Mouse (Mus musculus) liver, adult (tissue): ENCODE data around the gene Ascl2.

Experiments
- GATA4 ChIP-seq: IDR thresholded peaks from 2 replicates; pipeline ENCODE4 v1.6.1; 2014; ENCODE audit warnings: mild to moderate bottlenecking, low read length; ENCODE audit not compliant: insufficient replicate concordance

Gene Ascl2

GRCm38 (mm10) chr7:143006756-143007598, 37.9 kb upstream of the Ascl2 start:
- TF ChIP-seq GATA4: no peak

- no peak for TF ChIP-seq GATA4
These were observed 37.2 kb upstream of the Ascl2 start for GRCm38 (mm10) chr7:143006097-143006755.

- TF ChIP-seq GATA4: no peak
These were observed 36.5 kb upstream of the Ascl2 start for GRCm38 (mm10) chr7:143005344-143006096.

GRCm38 (mm10) chr7:143004727-143005343, 35.8 kb upstream of the Ascl2 start, which contains the start of gene Tspan32:
Gene Tspan32, plus strand, starts transcription at chr7:143005046.
- TF ChIP-seq GATA4: no peak

- no peak for TF ChIP-seq GATA4
These were observed 33.6 kb upstream of the Ascl2 start for GRCm38 (mm10) chr7:143002679-143003078.

GRCm38 (mm10) chr7:142997403-142998150, 28.5 kb upstream of the Ascl2 start:
- no peak for TF ChIP-seq GATA4

- TF ChIP-seq GATA4: no peak
These were observed 27.9 kb upstream of the Ascl2 start for GRCm38 (mm10) chr7:142996998-142997397.

- no peak for TF ChIP-seq GATA4
These were observed 26.7 kb upstream of the Ascl2 start for GRCm38 (mm10) chr7:142995630-142996338.

GRCm38 (mm10) chr7:142995004-142995403, 25.9 kb upstream of the Ascl2 start:
- TF ChIP-seq GATA4: no peak

GRCm38 (mm10) chr7:142987718-142988117, 18.7 kb upstream of the Ascl2 start:
- no peak for TF ChIP-seq GATA4

GRCm38 (mm10) chr7:142985146-142985545, 16.1 kb upstream of the Ascl2 start:
- no peak for TF ChIP-seq GATA4

GRCm38 (mm10) chr7:142981908-142982307, 12.8 kb upstream of the Ascl2 start:
- TF ChIP-seq GATA4: no peak

- no peak for TF ChIP-seq GATA4
These were observed 918 bp downstream of the Ascl2 start for GRCm38 (mm10) chr7:142967884-142968808.
